Mouse (Mus musculus): ENCODE data around the gene Clstn1.

Gene Clstn1

GRCm38 (mm10) chr4:149564452-149565407 is 21.5 kb upstream of the Clstn1 start:
- intact Hi-C loops (cut with DNase I) = no loop called here

GRCm38 (mm10) chr4:149567432-149568026 is 18.7 kb upstream of the Clstn1 start:
- intact Hi-C loops (cut with DNase I) = no loop called here

- intact Hi-C loops (cut with DNase I) = no loop called here
Measured at GRCm38 (mm10) chr4:149568622-149569021, 17.6 kb upstream of the Clstn1 start.

DNA sequence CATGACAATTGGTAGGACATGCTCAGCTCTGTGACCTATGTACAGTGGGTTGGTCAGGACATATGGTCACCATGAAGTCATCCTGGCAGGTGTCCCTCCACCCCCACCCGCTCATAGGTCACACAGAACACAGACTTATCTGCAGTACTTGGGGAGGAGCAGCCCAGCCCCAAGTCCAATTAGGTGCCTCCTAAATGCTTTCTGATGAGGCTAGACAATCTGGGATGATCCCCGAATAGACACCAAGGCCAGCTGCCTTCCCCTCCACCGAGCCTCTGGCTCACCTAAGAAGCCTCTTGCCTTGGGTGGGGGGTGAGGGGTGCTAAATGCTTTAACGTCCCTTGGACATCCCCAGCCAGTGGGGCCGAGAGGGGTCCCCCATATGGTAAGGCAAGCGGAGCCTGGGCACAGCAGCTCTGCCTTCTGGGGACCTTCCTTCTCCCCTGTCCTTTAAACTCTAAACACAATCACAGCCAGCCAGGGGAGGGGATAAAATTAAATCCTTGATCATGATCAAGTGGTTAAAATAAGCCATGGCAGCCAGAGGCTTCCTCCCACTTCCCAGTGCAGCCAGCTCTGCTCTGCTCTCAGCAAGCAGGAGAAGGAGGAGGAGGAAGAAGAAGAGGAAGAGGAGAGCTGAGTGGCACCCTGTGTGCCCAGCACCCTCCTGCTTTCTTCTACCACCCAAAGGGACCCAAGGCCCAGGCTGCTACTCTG is 16.3 kb upstream of the Clstn1 start:
- intact Hi-C loops (cut with DNase I) = no loop called here

DNA sequence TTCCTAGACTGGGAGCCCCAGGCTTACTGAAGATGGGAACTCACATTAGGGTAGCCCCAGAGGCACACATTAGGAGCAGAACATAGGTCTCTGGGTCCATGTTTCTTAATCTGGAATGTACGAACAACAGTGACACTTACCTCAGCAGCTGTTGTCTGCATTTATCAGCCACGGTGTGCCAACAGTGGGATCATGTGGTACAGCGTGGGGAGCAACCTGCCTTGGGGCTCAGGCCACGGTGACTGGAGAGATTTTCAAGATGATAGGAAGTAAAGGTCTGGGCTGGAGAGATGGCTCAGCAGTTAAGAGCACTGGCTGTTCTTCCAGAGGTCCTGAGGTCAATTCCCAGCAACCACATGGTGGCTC is 15.8 kb upstream of the Clstn1 start:
- intact Hi-C loops (cut with DNase I) = no loop called here

GRCm38 (mm10) chr4:149571209-149571608 is 15.1 kb upstream of the Clstn1 start:
- intact Hi-C loops (cut with DNase I) = no loop called here

GRCm38 (mm10) chr4:149571651-149572149 is 14.6 kb upstream of the Clstn1 start:
- intact Hi-C loops (cut with DNase I) = no loop called here

DNA sequence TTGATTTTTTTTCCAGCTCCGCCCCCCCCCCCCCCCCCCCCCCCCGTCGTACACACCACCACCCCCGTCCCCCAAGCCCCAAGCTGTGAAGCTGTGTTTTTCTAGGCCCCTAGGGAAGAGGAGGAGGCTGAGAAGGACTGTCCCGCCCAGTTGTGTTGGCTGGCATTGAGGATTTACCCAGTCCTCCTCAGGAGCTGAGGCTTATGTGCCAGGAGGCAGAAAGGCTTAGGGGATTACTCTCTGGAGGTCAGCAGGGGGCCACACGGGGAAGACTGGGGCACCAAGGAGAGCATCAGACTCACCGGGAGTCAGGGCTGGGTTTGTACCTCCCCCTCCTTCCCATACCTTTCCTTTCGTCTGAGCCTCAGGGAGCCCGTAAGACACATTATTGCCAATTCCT is 13.8 kb upstream of the Clstn1 start:
- intact Hi-C loops (cut with DNase I) = no loop called here

GRCm38 (mm10) chr4:149572851-149573250 is 13.4 kb upstream of the Clstn1 start:
- intact Hi-C loops (cut with DNase I) = no loop called here

- intact Hi-C loops (cut with DNase I) = no loop called here
Measured at GRCm38 (mm10) chr4:149574391-149574821, 11.9 kb upstream of the Clstn1 start.

- intact Hi-C loops (cut with DNase I) = no loop called here
Measured at GRCm38 (mm10) chr4:149576061-149576460, 10.2 kb upstream of the Clstn1 start.

DNA sequence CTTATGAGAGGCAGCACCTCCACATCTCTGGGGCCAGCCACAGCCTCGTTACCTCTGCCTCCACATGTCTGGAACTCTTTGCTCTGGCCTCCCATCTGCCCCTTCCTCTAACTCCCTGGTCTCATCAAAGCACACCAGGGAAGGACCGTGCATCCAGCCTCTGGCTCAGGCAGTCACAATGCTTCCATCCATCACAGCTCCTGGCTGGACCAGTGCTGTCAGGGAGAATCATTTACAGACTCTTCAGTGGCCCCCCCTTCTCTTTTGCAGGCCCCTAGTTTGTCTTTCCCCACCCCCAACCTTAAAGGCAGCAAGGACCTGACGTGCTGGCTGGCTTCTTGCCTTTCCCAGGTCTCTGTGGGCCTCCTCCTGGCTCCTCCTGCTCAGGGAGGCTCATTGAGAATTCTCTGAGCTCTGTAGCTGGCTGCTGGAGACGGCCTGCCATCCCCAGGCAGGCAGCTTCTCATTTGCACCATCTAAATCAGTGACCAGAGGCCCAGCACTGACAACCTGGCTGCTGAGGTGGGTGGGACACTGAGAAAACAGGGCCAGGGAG is 9.2 kb upstream of the Clstn1 start:
- intact Hi-C loops (cut with DNase I) = no loop called here

DNA sequence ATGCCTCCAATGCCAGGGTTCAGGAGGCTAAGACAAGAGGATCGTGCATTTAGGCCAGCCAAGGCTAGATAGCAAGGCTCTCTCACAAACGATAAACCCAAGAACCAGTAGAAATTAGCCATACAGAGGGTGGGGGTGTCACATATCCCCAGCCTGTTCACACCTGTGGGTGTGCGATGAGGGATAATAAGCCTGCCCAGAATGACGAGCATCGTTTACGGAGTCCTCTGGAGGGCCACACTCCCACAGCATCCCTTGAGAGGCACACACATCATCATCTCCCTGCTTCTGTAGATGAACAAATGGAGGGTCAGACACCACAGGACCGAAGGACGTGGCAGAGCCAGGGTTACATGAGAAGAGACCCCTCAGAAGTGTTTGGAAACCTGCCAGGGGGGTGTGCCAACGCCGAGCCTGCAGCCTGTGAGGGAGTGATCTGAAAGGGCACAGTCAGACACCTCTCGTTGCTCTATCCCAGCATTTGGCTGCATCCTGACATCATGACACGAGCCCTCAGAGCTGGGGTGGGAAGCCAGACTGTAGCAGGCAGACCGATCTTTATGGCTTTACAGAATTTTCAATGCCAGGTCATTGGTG is 8.1 kb upstream of the Clstn1 start:
- intact Hi-C loops (cut with DNase I) = no loop called here

DNA sequence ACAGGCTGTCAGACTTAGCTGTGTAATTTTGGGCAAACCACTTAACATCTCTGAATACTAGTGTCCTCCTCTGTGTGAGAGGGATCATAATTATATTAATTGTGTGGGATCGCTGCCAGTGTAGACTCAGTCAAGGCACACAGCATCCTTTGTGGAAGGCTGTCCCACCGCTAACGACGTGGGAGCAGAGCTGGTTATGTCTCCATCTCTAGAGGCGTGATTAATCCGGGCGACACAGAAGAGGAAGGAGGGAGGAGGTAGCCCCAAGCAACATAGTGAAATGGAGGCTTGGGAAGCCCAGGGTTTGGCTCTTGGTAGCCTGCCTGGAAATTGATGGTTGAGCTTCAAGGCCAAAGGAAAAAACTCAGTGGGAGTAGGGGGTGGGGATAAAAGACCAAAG is 7.4 kb upstream of the Clstn1 start:
- intact Hi-C loops (cut with DNase I) = no loop called here

DNA sequence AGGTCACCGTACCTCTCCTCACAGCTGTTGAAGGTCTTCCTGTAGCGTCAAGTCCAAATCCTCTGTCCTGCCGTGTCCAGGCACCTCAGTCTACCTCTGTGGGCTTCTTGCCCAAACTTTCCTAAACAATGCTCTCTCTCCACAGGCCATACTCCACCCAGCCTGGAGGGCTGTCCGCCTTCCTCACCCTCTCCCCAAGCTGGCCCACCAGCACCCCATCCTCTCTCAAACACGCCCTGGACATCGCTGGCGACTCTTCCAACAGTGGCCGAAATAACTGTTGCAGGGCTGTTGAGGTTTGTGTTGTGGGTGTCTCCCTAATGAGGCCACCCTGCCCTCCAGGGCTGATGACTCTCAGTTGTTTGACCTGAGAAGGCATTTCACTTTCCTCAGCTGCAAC is 1.0 kb upstream of the Clstn1 start:
- intact Hi-C loops (cut with DNase I) = no loop called here

DNA sequence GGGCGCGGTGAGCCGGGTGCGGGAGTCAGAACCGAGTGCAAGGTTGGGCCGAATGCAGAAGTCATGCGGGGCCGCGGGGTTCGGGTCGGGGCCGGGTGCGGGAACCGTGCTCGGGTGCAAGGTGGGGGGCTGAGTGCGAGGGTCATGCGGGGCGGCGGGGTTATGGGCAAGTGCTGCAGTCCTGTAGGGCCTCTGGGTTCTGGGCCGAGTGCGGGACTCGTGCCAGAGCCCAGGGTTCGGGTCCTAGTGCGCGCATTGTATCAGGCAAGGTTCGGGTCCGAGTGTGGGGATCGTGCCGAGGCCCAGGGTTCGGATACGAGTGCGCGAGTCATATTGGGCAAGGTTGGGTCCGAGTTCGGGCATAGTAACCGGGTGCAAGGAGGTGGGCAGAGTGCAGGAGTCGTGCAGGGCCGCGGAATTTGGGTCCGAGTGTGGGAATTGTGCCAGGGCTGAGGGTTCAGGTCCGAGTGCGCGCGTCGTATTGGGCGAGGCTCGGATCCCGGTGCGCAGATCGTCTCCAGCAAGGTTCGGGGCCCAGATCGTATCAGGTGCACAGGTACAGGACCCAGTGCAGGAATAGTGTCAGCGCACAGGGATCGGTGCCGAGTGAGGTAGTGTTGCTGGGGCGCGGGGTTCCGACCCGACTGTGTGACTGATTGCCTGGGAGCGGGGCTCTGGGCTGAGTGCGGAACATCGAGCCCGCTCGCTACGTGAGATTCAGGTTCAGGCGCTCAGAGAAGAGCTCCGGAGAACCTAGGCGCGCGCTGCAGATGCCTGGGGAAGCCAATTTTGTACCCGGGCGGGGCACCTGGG is 721 bp downstream of the Clstn1 start:
- intact Hi-C loops (cut with DNase I) = no loop called here

DNA sequence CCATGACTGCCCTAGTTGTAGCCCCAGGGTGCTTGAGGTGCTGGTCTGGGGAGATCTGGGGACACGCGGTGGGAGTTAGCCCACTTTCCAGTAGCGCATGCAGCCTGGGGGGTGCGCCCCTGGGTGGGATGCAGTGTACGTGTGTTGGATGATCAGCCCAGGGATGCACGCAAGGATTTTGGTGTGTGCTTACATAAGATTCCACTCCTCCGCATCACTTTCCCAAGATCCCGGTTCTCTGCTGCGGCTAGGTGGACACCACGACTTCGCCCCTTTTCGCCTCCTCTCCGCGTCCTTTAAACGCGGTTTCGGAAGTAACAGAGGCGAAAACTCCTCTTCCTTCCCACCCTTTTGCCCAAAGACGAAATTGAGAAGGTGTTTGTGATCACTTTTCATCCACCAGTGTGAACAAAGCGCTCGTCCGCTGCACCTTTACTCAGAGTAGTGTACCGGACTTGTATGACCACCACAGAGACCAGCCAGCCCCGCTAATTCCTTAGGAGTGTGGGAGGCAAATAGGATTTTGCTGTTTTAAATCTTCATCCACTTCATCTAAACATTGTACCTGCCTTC is 1.4 kb downstream of the Clstn1 start:
- intact Hi-C loops (cut with DNase I) = no loop called here

GRCm38 (mm10) chr4:149590200-149590599 is 3.9 kb downstream of the Clstn1 start:
- intact Hi-C loops (cut with DNase I) = no loop called here

GRCm38 (mm10) chr4:149591486-149591885 is 5.2 kb downstream of the Clstn1 start:
- intact Hi-C loops (cut with DNase I) = no loop called here
